Mouse (Mus musculus) brain, embryonic 14.5 days (tissue): ENCODE results near the gene Mras.

Source experiments
- CTCF ChIP-seq: fragments of 200-500 bp; IDR thresholded peaks from 2 replicates; pipeline ENCODE4 v1.5.1; 2012; ENCODE audit warnings: inconsistent platforms, mild to moderate bottlenecking, moderate library complexity, borderline replicate concordance; ENCODE audit not compliant: insufficient read depth, insufficient read length; ENCODE audit errors: extremely low read depth
- POLR2A ChIP-seq: fragments of 200-500 bp; IDR thresholded peaks from 2 replicates; pipeline ENCODE4 v1.6.1; 2012; ENCODE audit warnings: mild to moderate bottlenecking, inconsistent platforms, borderline replicate concordance; ENCODE audit not compliant: poor library complexity, insufficient read depth, insufficient read length, severe bottlenecking; ENCODE audit errors: extremely low read depth

- TF ChIP-seq CTCF (no peak), POLR2A (no peak)
Observed at GRCm38 (mm10) chr9:99417288-99417846, 19.8 kb downstream of the Mras start.
